Mouse (Mus musculus): Measurements from ENCODE around the gene Immp2l.

GRCm38 (mm10) chr12:41436206-41436985, 412.5 kb downstream of the Immp2l start:
- no peak for TF ChIP-seq CTCF (IDR thresholded peaks at IDR 0.05; ENCODE audit: low read depth)
- TF ChIP-seq EP300 (IDR thresholded peaks at IDR 0.05; ENCODE audit: low read depth): no peak

Measured in liver, embryonic 14.5 days (tissue).